Mouse (Mus musculus) testis, adult 2 months (tissue): ENCODE measurements around the gene Gpr161.
"Not testable (repeated sequence)": the region's sequence is repeated elsewhere in the genome, so short reads cannot be mapped to it uniquely, and the experiment has no call there.

Source experiments
- CTCF ChIP-seq: fragments of 200-500 bp; IDR thresholded peaks from 2 replicates; pipeline ENCODE4 v1.5.1; 2012; ENCODE audit warnings: low read depth, mild to moderate bottlenecking, inconsistent platforms, low read length, moderate library complexity; ENCODE audit not compliant: control insufficient read depth, insufficient read depth, insufficient replicate concordance
- POLR2A ChIP-seq: fragments of 200-500 bp; IDR thresholded peaks from 2 replicates; pipeline ENCODE4 v1.6.1; 2012; ENCODE audit warnings: low read depth, mild to moderate bottlenecking, inconsistent platforms, low read length, moderate library complexity; ENCODE audit not compliant: control insufficient read depth

DNA sequence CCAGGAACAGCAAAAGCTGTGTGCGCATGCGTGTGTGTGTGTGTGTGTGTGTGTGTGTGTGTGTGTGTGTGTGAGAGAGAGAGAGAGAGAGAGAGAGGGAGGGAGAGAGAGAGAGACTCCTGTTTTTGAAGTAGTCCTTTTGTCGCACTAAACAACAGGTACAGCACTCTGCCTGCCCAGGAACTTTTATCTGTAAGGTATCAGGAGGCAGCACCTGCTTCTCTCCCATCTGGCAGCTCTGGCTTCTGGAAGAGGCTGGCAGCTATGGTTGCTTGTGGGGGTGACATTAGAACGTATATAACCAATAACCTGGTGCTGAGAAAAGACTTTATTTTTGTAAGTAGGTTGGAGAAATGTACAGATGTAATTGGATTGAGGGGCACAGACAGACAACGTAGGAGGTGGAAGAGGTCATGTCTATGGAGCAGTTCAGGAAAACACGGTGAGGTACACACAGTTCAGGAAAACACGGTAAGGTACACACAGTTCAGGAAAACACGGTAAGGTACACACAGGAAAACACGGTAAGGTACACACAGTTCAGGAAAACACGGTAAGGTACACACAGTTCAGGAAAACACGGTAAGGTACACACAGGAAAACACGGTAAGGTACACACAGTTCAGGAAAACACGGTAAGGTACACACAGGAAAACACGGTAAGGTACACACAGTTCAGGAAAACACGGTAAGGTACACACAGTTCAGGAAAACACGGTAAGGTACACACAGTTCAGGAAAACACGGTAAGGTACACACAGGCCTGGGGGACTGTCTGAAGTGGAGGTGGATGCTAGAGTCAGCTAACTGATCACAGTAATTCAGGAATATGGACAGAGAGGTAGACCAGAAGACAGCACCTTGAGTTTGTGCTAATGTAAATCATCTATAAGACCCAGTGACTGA lies 33.0 kb downstream of the Gpr161 start:
- TF ChIP-seq CTCF, POLR2A: not testable (repeated sequence)
